In genomic region chr10:45237492-45237891, GRCm38 (mm10) we compare ENCODE assay signal across 21 mouse cellular contexts. TPM values are rescaled to one million over a fixed set of nuclear protein-coding genes. Genes with fewer than 3 reads are reported as not detected.
DNase-seq lines count a peak whose midpoint lies in the region; ATAC-seq lines count a peak whose summit lies in the region.
"Had no signal": no experiment of that assay in that cellular context is flagged by ENCODE, and none has a peak within 500 bp of the region (broad histone marks: within the 10 kb centered on the region; RNA-seq: fewer than 3 reads in every experiment).

No protein-coding gene starts in this region.

- H3K4me1 ChIP-seq in stomach, embryonic 16.5 days (ENCODE audit: control insufficient read depth, insufficient read depth, low read length), result no peaks in the 10 kb centered on the region
- H3K4me1 ChIP-seq in forebrain, embryonic 11.5 days (replicated peaks; ENCODE audit: control insufficient read depth, insufficient read depth, low read length), result no peaks in the 10 kb centered on the region
- H3K4me1 ChIP-seq: embryonic facial prominence, embryonic 10.5 days; embryonic facial prominence, embryonic 12.5 days; forebrain, embryonic 12.5 days had no signal

- H3K4me3 ChIP-seq in stomach, embryonic 16.5 days (replicated peaks; ENCODE audit: low read length), result no peak overlapping the region
- H3K4me3 ChIP-seq in forebrain, embryonic 11.5 days (ENCODE audit: low read depth, low read length), result no peak overlapping the region
- H3K4me3 ChIP-seq: embryonic facial prominence, embryonic 10.5 days; embryonic facial prominence, embryonic 12.5 days; forebrain, embryonic 12.5 days had no signal

- no peak overlapping the region for H3K4me2 ChIP-seq in stomach, embryonic 16.5 days (ENCODE audit: low read depth, low read length)
- no peak overlapping the region for H3K4me2 ChIP-seq in forebrain, embryonic 11.5 days (ENCODE audit: low read depth, low read length, severe bottlenecking)
- H3K4me2 ChIP-seq: embryonic facial prominence, embryonic 12.5 days; forebrain, embryonic 12.5 days had no signal

- no peaks in the 10 kb centered on the region for H3K9me3 ChIP-seq in stomach, embryonic 16.5 days (replicated peaks; ENCODE audit: control insufficient read depth, low read length)
- no peaks in the 10 kb centered on the region for H3K9me3 ChIP-seq in forebrain, embryonic 11.5 days (ENCODE audit: control insufficient read depth, low read length)
- H3K9me3 ChIP-seq: embryonic facial prominence, embryonic 10.5 days; embryonic facial prominence, embryonic 12.5 days; forebrain, embryonic 12.5 days; G1E had no signal

- peak; percentile 55 for DNase-seq in R1 (ENCODE audit: low read depth, low spot score)
- no peak for DNase-seq in right cerebral cortex, postnatal 14 days
- no peak for DNase-seq in kidney, adult 18-20 months
- no peak for DNase-seq in forebrain, embryonic 11.5 days (ENCODE audit: low spot score)
- DNase-seq: adrenal gland, adult 8-10 months; adrenal gland, postnatal 14 days; adrenal gland, postnatal 36 days; cerebellum, adult 11-12 months; cerebellum, adult 2 months; cerebellum, adult 9-10 months; cerebellum, postnatal 10 days; cerebellum, postnatal 25 days had no signal

- H3K9ac ChIP-seq in stomach, embryonic 16.5 days (ENCODE audit: low read length), result no peak overlapping the region
- no peak overlapping the region for H3K9ac ChIP-seq in forebrain, embryonic 11.5 days (ENCODE audit: low read length)
- H3K9ac ChIP-seq: embryonic facial prominence, embryonic 12.5 days; forebrain, embryonic 12.5 days had no signal

- H3K27me3 ChIP-seq in stomach, embryonic 16.5 days (ENCODE audit: control insufficient read depth, insufficient read depth, low read length), result no peaks in the 10 kb centered on the region
- H3K27me3 ChIP-seq in forebrain, embryonic 11.5 days (ENCODE audit: control insufficient read depth, insufficient read depth, low read length), result no peaks in the 10 kb centered on the region
- H3K27me3 ChIP-seq: embryonic facial prominence, embryonic 12.5 days; forebrain, embryonic 12.5 days; Patski had no signal

- H3K36me3 ChIP-seq in stomach, embryonic 16.5 days (ENCODE audit: control insufficient read depth, insufficient read depth, low read length), result no peaks in the 10 kb centered on the region
- H3K36me3 ChIP-seq in forebrain, embryonic 11.5 days (ENCODE audit: control insufficient read depth, insufficient read depth, low read length), result no peaks in the 10 kb centered on the region
- H3K36me3 ChIP-seq: embryonic facial prominence, embryonic 10.5 days; embryonic facial prominence, embryonic 12.5 days; forebrain, embryonic 12.5 days; G1E had no signal

- WGBS in stomach, embryonic 16.5 days, result 65% methylated on average over 5 of the region's 5 CpGs
- WGBS in forebrain, embryonic 11.5 days, result 62% methylated on average over 5 of the region's 5 CpGs

- H3K27ac ChIP-seq in stomach, embryonic 16.5 days (ENCODE audit: low read length), result no peak overlapping the region
- H3K27ac ChIP-seq in forebrain, embryonic 11.5 days (ENCODE audit: low read depth, low read length), result no peak overlapping the region
- H3K27ac ChIP-seq: embryonic facial prominence, embryonic 10.5 days; embryonic facial prominence, embryonic 12.5 days; forebrain, embryonic 12.5 days had no signal

- ATAC-seq in stomach, embryonic 16.5 days (ENCODE audit: insufficient read depth, low FRiP score), result peak; percentile 66
- no peak for ATAC-seq in forebrain, embryonic 11.5 days (replicated peaks; ENCODE audit: low FRiP score)
- ATAC-seq: activated CD4-positive, CD25-positive, alpha-beta regulatory T cell, adult 4 months; forebrain, embryonic 14.5 days; forebrain, embryonic 16.5 days; Patski had no signal

RNA-seq across cellular contexts. Expression of gene Popdc3, which starts 59.6 kb away (rescaled TPM):
- 2.3 and 2.6 TPM in 2 replicates for polyA plus RNA-seq in stomach, embryonic 16.5 days (2015; fragmentation: Nextera tagmentation; extraction: Ambion mirVana)
- polyA plus RNA-seq in forebrain, embryonic 11.5 days (2014; fragmentation: Nextera tagmentation; extraction: Ambion mirVana), result 0.24 and 0.27 TPM in 2 replicates
- polyA plus RNA-seq: activated CD4-positive, CD25-positive, alpha-beta regulatory T cell, adult 4 months; G1E had no signal
